Mouse (Mus musculus): ENCODE results near the gene Tmem234.
"Not testable (repeated sequence)": the region's sequence is repeated elsewhere in the genome, so short reads cannot be mapped to it uniquely, and the experiment has no call there.

The Tmem234 gene

DNA sequence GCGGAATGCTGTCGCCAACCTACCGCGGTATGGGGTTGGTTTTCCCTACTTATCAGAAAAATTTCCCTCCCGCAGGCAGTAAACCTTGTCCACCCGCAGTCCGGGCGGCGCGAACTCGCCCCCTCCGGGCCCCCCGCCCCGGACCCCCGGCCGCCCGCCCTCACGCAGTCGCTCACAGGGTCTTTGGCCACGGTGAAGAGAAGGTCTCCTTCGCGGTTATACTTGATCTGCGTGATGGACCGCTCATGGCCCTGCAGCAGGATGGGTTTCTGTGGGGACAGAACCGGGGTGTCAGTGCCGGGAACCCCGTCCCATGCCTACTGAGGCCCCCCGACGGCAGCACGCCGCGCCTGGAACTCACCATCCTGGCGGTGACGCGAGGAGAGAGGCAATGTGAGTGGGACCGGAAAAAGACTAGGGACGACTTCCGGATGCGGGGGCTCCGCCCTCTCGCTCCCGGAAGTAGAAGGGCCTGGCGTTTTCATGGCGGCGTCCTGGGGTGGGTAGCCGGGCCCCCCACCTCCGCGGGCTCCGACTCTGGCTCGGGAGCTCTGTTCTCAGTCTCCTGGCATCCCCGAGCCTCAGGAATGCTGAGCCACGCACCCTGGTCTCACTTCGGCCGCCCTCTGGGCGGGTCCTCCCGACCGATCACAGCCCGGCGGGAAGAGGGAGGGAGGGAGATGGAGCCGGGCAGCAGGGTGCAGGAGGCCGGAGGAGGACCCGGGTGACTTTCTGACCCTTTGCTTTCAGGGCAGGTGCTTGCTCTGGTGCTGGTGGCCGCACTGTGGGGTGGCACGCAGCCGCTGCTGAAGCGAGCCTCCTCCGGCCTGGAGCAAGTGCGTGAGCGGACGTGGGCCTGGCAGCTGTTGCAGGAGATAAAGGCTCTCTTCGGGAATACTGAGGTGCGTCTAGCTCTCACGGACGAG is at the start of gene Tmem234, which contains the start of gene Eif3i:
Gene Tmem234, plus strand, starts transcription at position 436 of the 926 bp plus-strand sequence.
Gene Eif3i, minus strand, starts transcription at position 416 of the 926 bp plus-strand sequence.
- DNase-seq (ENCODE audit: low read depth, low spot score) = peak; percentile 79

DNA sequence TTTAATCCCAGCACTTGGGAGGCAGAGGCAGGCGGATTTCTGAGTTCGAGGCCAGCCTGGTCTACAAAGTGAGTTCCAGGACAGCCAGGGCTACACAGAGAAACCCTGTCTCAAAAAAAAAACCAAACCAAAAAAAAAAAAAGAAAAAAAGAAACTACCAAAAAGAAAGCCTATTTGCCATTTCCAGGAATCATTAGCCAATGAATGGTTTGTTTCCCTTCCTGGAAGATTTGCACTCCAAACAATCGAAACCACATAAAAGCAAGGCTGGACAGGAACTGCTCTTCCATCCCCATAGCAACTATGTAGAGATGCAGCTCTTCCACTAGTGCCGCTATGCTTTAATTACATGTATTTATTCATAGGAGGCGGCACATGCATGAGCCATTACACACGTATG is 46.0 kb upstream of the Tmem234 start:
- not testable (repeated sequence) for DNase-seq (ENCODE audit: low read depth, low spot score)

DNA sequence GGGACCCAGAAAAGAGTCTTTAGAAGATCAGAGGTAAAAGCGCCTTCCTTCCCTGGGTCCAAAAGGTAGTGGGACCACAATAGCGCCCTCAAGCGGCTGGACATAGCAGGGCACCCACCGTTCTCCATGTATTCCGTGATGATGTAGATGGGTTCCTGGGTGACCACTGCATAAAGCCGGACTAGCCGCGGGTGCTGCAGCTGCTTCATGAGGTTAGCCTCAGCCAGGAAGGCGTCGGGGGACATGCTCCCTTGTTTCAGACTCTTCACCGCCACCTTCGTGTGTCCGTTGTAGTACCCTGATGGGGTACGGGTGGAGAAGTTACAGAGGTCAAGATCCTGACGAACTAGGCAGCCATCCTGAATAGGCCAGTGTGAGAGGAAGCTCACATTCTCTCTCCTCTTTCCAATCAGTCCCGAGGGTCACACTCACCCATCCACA is 45.0 kb upstream of the Tmem234 start:
- DNase-seq (ENCODE audit: low read depth, low spot score) = no peak

DNA sequence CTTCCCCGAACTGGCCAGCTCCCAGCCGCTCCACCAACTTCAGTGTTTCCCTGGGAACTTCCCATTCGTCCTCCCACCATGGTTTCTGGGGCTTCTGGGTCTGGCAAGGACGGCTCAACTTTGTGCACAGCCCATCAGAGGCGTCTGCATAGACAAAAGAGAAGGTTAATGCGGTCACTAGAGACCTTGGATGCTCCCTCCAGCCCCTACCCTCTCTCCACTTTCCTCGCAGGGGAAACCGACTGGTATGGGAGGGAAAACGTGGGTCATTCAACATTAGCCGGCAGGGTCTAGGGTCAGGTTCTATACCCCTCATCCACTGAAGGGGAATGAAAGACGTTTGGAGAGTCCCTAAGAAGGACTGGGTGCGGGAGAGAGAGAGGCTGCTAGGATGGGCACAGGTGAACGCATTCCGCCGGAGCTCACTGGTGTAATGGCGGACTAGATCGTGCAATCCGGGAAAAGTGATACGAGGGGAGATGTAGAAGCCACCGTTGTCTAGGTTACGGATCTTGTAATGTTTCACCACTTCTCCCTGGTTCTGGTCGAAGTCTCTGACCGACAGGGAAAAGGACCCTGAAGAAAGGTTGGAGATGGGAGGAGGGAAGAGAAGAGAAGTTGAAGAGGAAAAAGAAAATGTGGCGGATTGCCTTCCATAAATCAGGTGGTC is 44.5 kb upstream of the Tmem234 start:
- no peak for DNase-seq (ENCODE audit: low read depth, low spot score)

DNA sequence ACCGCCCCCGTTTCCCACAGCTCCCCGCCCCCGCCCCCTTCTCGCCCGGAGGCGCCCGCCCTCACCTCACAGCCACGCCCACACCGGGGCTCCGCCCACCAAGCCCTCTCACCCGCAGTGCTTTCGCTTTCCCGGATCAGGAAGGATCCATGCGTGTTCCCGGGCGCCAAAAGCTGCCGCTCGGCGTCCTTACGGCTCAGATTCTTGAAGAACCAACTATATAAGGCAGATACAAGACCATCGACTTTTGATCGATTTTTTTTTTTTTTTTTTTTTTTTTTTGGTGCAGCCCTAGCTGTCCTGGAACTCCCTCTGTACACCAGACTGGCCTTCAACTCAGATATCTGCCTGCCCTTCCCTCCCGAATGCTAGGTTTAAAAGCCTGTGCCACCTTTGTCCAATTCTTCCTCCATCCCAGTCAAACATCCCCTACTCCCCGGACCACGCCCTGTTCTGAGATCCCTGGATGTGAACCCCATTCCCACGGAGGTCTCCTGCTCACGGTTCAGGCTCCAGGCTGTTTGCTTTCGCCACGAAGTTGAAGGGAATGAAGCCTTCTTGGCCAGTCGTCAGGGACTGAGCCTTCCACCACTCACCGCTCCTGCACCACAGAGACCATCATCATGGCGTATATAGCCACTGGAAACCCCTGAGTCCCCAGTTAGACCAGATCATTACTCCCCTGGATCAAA is 43.8 kb upstream of the Tmem234 start:
- peak; percentile 57 for DNase-seq (ENCODE audit: low read depth, low spot score)

DNA sequence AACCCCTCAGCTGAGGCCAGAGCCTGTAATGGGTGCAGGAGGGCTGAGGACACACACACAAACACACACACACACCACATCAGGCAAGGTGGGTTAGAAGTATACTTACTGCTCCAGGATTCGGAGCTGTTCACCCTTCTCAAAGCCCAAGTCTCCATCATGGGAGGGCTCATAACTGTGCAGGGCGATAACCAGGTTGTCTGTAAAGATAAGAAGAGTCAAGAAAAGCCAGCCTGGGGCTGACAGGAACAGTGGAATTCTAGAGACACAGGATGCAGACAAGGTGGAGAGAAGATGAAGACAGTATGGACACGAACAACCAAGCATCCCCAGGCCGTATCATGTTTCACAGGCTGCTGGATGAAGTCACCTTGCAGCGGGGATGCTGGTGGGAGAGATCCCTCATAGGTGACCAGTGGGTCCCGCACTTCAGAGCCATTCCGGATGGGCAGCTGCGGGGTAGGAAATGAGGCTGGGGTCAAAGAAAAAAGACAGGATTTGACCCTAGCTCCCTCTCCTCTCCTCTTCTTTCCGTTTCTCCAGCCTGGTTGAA is 43.1 kb upstream of the Tmem234 start:
- DNase-seq (ENCODE audit: low read depth, low spot score) = no peak

DNA sequence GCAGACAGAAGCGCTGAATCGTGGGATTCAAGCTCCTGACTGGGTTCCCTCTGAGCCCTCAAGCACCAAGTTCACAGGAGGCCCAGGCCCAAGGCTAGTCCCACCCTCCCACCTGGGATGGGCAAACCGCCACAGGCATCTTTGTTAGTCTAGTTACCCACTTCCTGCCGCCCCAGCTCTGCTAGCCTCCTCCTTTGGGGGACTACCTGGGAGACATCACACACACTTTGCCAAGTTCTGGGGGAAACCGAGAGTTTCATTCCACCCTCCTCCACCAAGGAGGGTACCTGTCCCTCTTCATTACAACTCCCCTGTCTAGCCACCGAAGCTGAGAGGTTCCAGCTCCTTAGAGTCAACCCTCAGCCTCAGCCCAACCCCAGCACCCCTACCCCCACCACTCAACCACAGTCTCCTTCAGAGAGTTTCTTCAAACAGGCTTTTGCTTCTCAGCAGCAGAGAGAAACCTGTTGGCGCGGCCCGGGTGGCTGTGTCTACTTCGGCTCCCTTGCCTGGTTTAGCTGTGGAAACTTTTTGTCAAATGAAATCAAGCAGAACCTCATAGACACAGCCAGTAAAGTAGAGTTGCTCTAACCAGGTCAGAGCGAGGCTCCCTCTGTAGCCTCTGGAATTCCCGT is 42.0 kb upstream of the Tmem234 start:
- DNase-seq (ENCODE audit: low read depth, low spot score) = no peak

DNA sequence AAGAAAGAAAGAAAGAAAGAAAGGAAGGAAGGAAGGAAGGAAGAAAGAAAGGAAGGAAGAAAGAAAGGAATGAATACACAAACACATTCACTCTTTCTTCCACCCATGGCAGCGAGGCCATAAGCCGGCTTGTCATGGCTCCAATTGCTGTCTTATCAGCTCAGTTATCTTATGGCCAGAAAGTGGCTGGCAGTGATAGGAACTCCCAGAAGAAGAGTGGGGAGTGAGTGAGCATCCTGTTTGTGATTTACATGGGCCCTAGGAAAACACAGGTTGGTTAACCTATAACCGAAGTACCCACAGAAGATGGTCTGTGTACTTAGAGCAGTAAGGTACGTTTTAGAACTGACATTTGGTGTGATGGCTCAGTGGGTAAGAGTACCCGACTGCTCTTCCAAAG is 39.3 kb upstream of the Tmem234 start:
- DNase-seq (ENCODE audit: low read depth, low spot score) = no peak

DNA sequence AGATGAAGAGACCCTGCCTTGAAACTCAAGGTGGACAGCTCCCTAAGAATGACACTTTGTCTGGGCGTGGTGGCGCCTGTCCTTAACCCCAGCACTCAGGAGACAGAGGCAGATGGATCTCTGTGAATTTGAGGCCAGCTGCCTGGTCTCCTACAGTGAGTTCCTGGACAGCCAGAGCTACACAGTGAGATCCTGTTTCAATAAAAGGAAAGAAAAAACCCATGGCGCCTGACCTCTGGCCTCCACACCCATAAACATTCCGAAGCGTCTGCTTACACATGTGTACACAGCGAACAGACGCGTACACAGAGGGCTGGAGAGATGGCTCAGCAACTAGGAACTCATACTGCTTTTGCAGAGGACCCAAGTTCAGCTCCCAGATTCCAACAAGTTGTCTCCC is 36.8 kb upstream of the Tmem234 start:
- DNase-seq (ENCODE audit: low read depth, low spot score) = no peak

DNA sequence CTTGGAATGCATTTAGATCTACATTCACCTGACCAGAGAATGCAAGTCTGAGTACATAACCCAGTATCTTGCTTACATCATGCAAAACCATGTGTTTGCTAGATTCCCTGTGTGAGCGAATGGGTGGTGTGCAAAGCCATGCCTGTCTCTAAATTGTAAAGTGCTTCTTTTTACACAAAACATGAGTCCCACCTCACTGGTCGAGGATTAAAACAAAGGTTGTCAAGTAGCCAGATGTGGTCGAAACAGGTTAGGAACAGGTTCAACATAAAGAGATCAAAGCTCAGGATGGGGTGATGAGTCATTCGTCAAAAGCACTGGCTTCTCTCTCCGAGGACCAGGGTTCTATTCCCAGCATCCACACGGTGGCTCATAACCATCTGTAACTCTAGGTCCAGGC is 35.3 kb upstream of the Tmem234 start:
- no peak for DNase-seq (ENCODE audit: low read depth, low spot score)

DNA sequence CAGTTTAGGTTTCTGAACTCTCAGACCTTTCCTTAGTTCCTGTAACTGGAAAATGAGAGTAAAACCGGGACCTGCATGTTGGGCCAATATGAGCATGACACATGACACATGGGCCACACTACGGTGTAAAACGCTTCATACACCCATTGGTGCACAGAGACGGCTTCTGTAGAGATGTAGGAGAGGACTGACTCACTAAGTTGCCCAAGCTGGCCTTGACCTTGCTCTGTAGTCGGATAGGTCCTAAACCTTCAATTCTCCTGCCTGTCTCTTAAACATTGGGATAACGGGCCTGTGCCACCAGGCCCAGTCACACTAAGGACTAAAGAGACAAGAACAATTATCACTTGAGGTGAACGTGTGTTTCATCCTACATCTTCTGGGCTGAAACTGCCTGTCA is 32.1 kb upstream of the Tmem234 start:
- no peak for DNase-seq (ENCODE audit: low read depth, low spot score)

DNA sequence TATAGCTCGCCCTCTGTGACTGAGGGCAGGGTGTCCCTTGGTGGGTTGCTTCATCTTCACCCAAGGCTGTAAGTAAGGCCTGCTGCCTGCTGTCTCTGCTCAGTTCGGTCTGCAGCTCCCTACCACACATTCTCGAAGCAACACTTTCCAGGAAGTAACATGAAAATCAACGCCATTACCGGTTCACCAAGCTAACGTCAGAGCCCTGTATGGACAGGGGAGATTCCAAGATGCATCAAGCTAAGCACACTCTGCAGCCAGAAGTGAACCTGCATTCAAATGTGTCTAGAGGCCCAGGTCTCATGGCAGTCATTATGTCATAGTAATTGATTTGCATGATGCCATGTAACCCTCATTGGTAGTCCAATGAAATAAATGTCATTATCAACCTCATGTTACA is 30.4 kb upstream of the Tmem234 start:
- no peak for DNase-seq (ENCODE audit: low read depth, low spot score)

DNA sequence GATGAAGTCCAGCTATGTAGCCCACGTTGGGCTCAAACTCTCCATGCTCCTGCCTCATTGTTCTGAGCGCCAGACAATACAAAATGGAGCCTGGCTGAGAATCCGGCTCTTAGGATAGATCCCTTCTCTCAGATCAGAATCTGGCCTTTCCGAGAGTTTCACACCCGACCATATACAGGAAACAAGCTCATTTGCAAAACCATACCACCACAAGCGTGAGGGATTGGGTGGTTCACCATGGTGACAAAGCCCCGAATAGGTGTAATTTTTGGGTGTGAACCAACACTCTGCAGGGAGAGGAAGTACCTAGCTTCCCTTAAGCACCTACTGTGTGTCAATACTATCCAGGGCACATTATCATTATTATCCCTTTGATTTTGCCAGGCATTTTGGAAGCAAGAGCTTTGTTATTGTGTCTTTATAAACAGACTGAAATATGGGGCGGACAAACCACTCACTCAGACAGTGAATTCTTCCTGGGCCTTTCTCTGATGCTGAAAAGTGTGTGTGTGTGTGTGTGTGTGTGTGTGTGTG is 28.9 kb upstream of the Tmem234 start:
- no peak for DNase-seq (ENCODE audit: low read depth, low spot score)

DNA sequence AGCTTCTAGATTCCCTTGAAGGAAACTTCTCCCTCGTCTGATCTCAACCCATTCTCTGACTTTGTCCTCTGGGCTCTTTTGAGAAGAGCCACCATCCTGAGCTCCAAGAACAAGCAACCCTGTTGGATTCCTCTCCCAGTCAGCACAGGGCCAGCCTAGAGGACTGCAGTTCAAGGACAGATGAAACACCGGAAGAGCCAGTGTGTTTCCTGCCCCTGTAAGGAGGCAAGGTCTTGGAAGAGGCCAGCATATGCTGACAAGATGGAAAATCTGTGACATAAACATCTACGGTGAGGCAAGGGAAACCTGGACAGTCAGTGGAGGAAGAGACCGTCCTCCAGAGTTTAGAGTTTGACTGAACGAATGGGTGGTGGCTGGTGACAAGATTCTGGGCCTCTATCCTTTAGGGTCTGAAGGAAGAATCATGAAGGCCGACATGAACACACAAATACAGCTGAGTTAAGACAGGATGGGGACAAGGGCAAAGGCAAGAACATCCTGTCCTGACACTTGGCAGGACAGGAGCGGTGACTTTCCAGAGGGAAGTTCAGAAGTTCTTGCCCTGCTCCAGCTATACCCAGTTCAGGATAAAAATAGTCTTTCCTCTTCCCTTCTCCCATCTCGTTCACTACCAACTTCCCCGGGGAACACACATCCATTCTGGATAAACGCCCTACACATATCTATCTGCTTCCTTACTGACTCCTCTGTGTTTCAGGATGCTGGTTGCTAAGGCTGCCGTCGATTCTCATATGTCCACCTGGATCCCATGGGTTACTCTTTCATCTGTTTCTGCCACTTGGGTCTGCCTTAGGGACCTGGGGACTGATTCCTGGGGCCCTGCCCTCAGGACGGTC is 28.0 kb upstream of the Tmem234 start:
- no peak for DNase-seq (ENCODE audit: low read depth, low spot score)

DNA sequence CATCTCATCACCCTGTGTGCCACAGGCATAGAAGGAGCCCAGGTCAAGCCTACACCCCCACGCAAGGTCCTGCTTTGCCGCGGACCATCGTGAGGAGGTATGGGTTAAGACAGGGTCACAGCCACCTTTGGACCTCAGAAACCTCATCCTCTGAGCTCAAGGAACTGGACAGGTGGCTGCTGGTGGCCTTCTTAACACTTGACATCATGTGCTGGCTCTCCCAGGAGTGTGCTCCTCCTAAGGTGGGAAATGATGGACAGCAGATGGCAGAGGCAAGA is 27.4 kb upstream of the Tmem234 start:
- no peak for DNase-seq (ENCODE audit: low read depth, low spot score)

DNA sequence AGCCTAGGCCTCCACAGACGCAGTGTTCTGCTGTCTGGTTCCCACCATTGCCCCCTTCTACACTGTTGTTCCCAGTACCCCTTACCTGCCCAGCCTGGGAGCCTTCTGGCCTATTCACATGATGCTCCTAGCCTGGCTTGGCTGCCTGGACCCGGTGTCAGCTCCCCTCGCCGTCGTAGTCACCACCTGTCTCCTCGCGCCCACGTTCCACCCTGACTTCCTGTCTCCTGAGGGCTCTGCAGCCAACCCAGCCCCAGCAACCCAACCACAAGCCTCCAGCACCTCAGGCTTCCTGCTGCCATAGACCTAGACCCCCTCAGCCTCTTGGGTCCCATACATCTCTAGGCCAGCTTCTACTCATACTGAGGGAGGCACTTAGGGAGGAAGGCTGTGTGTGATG is 27.0 kb upstream of the Tmem234 start, which contains the start of gene Lck:
Gene Lck, minus strand, starts transcription at position 212 of the 400 bp plus-strand sequence.
- no peak for DNase-seq (ENCODE audit: low read depth, low spot score)

DNA sequence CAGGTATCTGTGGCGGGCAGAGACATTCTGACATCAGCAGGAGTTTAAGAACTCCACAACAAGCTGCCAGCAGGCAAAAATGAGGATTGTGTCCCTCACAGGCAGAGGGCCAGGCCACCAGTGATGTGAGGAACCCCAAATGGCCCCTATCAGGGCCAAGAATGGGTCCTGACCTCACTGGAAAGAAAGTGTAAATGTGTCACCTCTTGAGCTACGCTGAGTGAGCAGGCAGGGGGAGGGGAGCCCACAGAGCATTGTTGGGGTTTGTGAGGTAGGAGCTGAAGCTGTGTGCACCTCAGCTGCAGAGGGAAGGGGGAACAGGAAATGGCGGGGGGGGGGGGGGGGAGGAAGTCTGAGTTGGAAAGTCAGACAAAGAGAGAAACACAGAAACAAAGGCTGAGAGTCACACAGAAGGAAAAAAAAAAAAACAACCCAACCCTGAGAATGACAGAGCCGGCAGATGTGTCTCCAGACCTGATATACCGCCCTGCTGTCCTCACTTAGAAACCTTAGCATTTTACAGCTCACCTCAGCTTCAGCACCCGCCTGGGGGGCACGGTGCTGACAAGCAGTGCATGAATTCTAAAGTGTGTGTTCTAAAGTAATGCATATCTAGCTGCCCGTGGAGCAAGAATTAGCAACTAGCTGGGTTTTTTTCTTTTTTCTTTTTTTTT is 25.2 kb upstream of the Tmem234 start:
- no peak for DNase-seq (ENCODE audit: low read depth, low spot score)

DNA sequence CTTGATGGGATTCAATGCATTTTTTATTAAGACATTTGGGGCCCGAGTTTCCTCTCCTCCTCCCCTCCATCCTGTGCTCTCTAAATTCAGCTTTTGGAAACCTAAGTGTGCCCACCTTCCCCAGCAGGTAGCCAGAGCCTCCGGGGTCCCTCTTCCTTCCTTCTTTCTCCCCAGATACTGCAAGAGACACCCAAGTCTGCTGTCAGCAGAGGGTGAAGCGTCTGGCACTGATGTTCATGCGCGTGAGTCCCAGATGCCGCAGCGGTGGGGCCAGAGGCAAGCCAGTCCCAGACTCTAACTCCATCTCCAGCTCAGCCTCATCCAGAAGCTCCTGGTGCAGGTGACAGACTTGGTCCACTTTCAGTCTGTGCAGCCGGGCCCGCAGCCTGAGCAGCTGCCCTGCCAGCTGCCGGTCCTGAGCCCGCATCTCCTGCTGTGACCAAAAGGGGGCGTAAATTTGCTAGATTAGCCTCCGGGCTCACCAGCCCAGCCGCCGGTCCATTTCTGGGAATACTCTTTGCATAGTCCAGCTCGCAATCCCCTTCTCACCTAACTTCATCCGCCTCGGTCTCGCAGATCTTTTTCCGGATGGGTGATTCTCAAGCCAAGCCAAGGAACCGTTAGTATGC is 23.5 kb upstream of the Tmem234 start:
- no peak for DNase-seq (ENCODE audit: low read depth, low spot score)

DNA sequence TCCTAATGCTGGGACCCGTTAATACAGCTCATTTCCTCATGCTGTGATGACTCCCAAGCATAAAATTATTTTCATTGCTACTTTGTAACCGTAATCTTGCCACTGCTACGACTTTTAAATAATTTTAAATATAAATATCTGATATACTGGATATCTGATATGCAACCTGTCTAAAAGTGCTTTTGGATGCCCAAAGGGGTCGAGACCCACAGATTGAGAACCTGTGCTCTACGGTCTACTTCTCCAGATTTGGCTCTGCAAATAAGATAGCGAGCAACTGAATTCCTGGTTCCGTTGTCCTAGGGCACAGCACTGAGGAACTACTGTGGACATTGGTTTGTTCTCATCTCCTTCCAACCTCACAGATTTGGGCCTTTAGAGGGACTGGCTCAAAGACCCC is 22.8 kb upstream of the Tmem234 start:
- no peak for DNase-seq (ENCODE audit: low read depth, low spot score)
